Mouse (Mus musculus) lung, adult 2 months (tissue): ENCODE data around the gene Fv1. TPM values are rescaled to one million over a fixed set of nuclear protein-coding genes. Genes with fewer than 3 reads are reported as not detected.
"Not testable (repeated sequence)": the region's sequence is repeated elsewhere in the genome, so short reads cannot be mapped to it uniquely, and the experiment has no call there.

Experiments
- DNase-seq: peaks from one replicate; pipeline ENCODE4 v3.0.0; 2022
- H3K4me1 ChIP-seq: fragments of 200-500 bp; 2 replicates; pipeline ENCODE4 v1.6.1; 2011; ENCODE audit warnings: low read length; ENCODE audit not compliant: control insufficient read depth, insufficient read depth
- H3K4me3 ChIP-seq: fragments of 200-500 bp; replicated peaks from 2 replicates; pipeline ENCODE3; 2011; ENCODE audit warnings: low read depth, mild to moderate bottlenecking, control low read depth, low read length; ENCODE audit errors: extremely low read depth
- CTCF ChIP-seq: fragments of 200-500 bp; IDR thresholded peaks from 2 replicates; pipeline ENCODE4 v1.5.1; 2011; ENCODE audit warnings: mild to moderate bottlenecking, low read length, control low read depth; ENCODE audit not compliant: insufficient read depth
- POLR2A ChIP-seq: fragments of 200-500 bp; IDR thresholded peaks from 2 replicates; pipeline ENCODE4 v1.6.1; 2011; ENCODE audit warnings: low read depth, mild to moderate bottlenecking, control low read depth, low read length, borderline replicate concordance; ENCODE audit errors: extremely low read depth
- WGBS: fragments of 180-500 bp; shearing (Covaris S2); methylation state at CpG from one replicate; pipeline ENCODE4 v1.1.7; 2018; 5-methylcytosine and 5-hydroxymethylcytosine counted together
- polyA plus RNA-seq: library from polyadenylated mRNA; depleted of rRNA; stranded (reverse); fragments of >200 nt; gene quantifications from 2 replicates; pipeline ENCODE4 v1.2.3, GENCODE M21; 2012

Gene Fv1
- polyA plus RNA-seq, 1 experiment, result 1.9 TPM

- WGBS, result 92% methylated on average over 6 of the region's 6 CpGs
- Histone ChIP-seq H3K4me1 (peaks cover 8% of the 10 kb centered on the region; the same call in 1 of the 2 replicates), H3K4me3 (no peak overlapping the region)
- TF ChIP-seq POLR2A (no peak), CTCF (no peak)
- no peak for DNase-seq
These were observed 3.1 kb upstream of the Fv1 start for GRCm38 (mm10) chr4:147865651-147866050.

- DNase-seq, result no peak
- TF ChIP-seq CTCF, result no peak
- TF ChIP-seq POLR2A, result no peak
- Histone ChIP-seq H3K4me3 (no peak overlapping the region), H3K4me1 (peaks cover 8% of the 10 kb centered on the region; the same call in 1 of the 2 replicates)
- WGBS, result 95% methylated on average over 9 of the region's 9 CpGs
These were observed 2.7 kb upstream of the Fv1 start for GRCm38 (mm10) chr4:147866056-147866455.

- 36% methylated on average over 3 of the region's 3 CpGs for WGBS
- H3K4me1 ChIP-seq, H3K4me3 ChIP-seq, DNase-seq: not testable (repeated sequence)
These were observed 2.0 kb upstream of the Fv1 start for GRCm38 (mm10) chr4:147866793-147867192.

GRCm38 (mm10) chr4:147867563-147868449 is 973 bp upstream of the Fv1 start:
- 3% methylated on average over 22 of the region's 22 CpGs for WGBS
- no peak for DNase-seq
- TF ChIP-seq CTCF (no peak), POLR2A (no peak)
- Histone ChIP-seq H3K4me1 (peaks cover 8% of the 10 kb centered on the region; the same call in 1 of the 2 replicates), H3K4me3 (peak overlapping the region; percentile 91)

- 8% methylated on average over 5 of the region's 5 CpGs for WGBS
- H3K4me1 ChIP-seq, result peaks cover 8% of the 10 kb centered on the region; the same call in 1 of the 2 replicates
- TF ChIP-seq POLR2A, result no peak
- TF ChIP-seq CTCF, result no peak
- H3K4me3 ChIP-seq, result peak overlapping the region; percentile 70
- DNase-seq, result no peak
These were observed 459 bp downstream of the Fv1 start for GRCm38 (mm10) chr4:147869238-147869637.

GRCm38 (mm10) chr4:147875852-147876575 is 7.2 kb downstream of the Fv1 start:
- TF ChIP-seq POLR2A, result no peak

GRCm38 (mm10) chr4:147878537-147878936 is 9.8 kb downstream of the Fv1 start:
- H3K4me1 ChIP-seq, result no peaks in the 10 kb centered on the region

More at GRCm38 (mm10) chr4:147875852-147876575, 7.2 kb downstream of the Fv1 start:
- DNase-seq, result no peak
- 72% methylated on average over 4 of the region's 4 CpGs for WGBS
- H3K4me1 ChIP-seq, result no peaks in the 10 kb centered on the region
- no peak overlapping the region for H3K4me3 ChIP-seq

GRCm38 (mm10) chr4:147879456-147879855 is 10.7 kb downstream of the Fv1 start:
- DNase-seq, result no peak
- WGBS, result 46% methylated on average over 2 of the region's 2 CpGs

More at GRCm38 (mm10) chr4:147878537-147878936, 9.8 kb downstream of the Fv1 start:
- DNase-seq, result no peak
- no peak for TF ChIP-seq POLR2A
- no peak for TF ChIP-seq CTCF
- WGBS, result 95% methylated on average over 9 of the region's 9 CpGs
- H3K4me3 ChIP-seq, result no peak overlapping the region

GRCm38 (mm10) chr4:147879865-147880264 is 11.1 kb downstream of the Fv1 start:
- H3K4me1 ChIP-seq, result no peaks in the 10 kb centered on the region
- no peak for DNase-seq
- WGBS, result 55% methylated on average over 5 of the region's 5 CpGs
- H3K4me3 ChIP-seq, result no peak overlapping the region
- TF ChIP-seq POLR2A (no peak), CTCF (no peak)

More at GRCm38 (mm10) chr4:147879456-147879855, 10.7 kb downstream of the Fv1 start:
- Histone ChIP-seq H3K4me3 (no peak overlapping the region), H3K4me1 (no peaks in the 10 kb centered on the region)
- no peak for TF ChIP-seq CTCF
- no peak for TF ChIP-seq POLR2A
